Mouse (Mus musculus) kidney, adult 11 months (tissue): ENCODE measurements around the gene Usp9x.

Experiments used
- DNase-seq: peaks from one replicate; pipeline ENCODE4 v3.0.0; 2022

Gene Usp9x

GRCm38 (mm10) chrX:13071241-13071775 is at the start of gene Usp9x:
Gene Usp9x, plus strand, starts transcription at chrX:13071498.
- DNase-seq: peak; percentile 87

- DNase-seq: no peak
These were observed 48.6 kb upstream of the Usp9x start for GRCm38 (mm10) chrX:13022547-13023310.

- DNase-seq: no peak
These were observed 46.6 kb upstream of the Usp9x start for GRCm38 (mm10) chrX:13024539-13025202.

GRCm38 (mm10) chrX:13025286-13025685 is 46.0 kb upstream of the Usp9x start:
- no peak for DNase-seq

- DNase-seq: no peak
These were observed 43.1 kb upstream of the Usp9x start for GRCm38 (mm10) chrX:13028156-13028555.

GRCm38 (mm10) chrX:13029996-13030395 is 41.3 kb upstream of the Usp9x start:
- no peak for DNase-seq

- no peak for DNase-seq
These were observed 34.2 kb upstream of the Usp9x start for GRCm38 (mm10) chrX:13037085-13037484.

GRCm38 (mm10) chrX:13039211-13039610 is 32.1 kb upstream of the Usp9x start:
- no peak for DNase-seq

GRCm38 (mm10) chrX:13040391-13040790 is 30.9 kb upstream of the Usp9x start:
- DNase-seq: no peak

- DNase-seq: peak; percentile 97
These were observed 29.6 kb upstream of the Usp9x start for GRCm38 (mm10) chrX:13041630-13042129.

GRCm38 (mm10) chrX:13043780-13044179 is 27.5 kb upstream of the Usp9x start:
- no peak for DNase-seq

- DNase-seq: no peak
These were observed 26.6 kb upstream of the Usp9x start for GRCm38 (mm10) chrX:13044666-13045065.

GRCm38 (mm10) chrX:13046893-13047435 is 24.3 kb upstream of the Usp9x start:
- no peak for DNase-seq

- DNase-seq: peak; percentile 43
These were observed 23.5 kb upstream of the Usp9x start for GRCm38 (mm10) chrX:13047631-13048345.

- no peak for DNase-seq
These were observed 16.7 kb upstream of the Usp9x start for GRCm38 (mm10) chrX:13054612-13055011.

GRCm38 (mm10) chrX:13061961-13062360 is 9.3 kb upstream of the Usp9x start:
- DNase-seq: no peak

GRCm38 (mm10) chrX:13064273-13064925 is 6.9 kb upstream of the Usp9x start:
- DNase-seq: no peak

GRCm38 (mm10) chrX:13070206-13070572 is 1.1 kb upstream of the Usp9x start:
- DNase-seq: no peak

GRCm38 (mm10) chrX:13070573-13071240 is 591 bp upstream of the Usp9x start:
- peak; percentile 90 for DNase-seq

GRCm38 (mm10) chrX:13071776-13072460 is 620 bp downstream of the Usp9x start:
- DNase-seq: peak; percentile 72

GRCm38 (mm10) chrX:13072461-13072982 is 1.2 kb downstream of the Usp9x start:
- DNase-seq: peak; percentile 73
